Mouse (Mus musculus): ENCODE measurements around the gene Gm20605. TPM values are rescaled to one million over a fixed set of nuclear protein-coding genes. Genes with fewer than 3 reads are reported as not detected.
"Not testable (repeated sequence)": the region's sequence is repeated elsewhere in the genome, so short reads cannot be mapped to it uniquely, and the experiment has no call there.

The Gm20605 gene
- polyA plus RNA-seq, 1 experiment from 2014 or later: 8.7 TPM

GRCm38 (mm10) chr5:137610056-137610455 lies 18.9 kb upstream of the Gm20605 start:
- 0 out of 2 replicates have a peak, but pooled peaks cover 2% of the 10 kb centered on the region for H3K4me1 ChIP-seq (replicated peaks; ENCODE audit: control insufficient read depth, insufficient read depth, low read length)
- no peak for ATAC-seq
- WGBS: 80% methylated on average over 4 of the region's 4 CpGs
- H3K27ac ChIP-seq (ENCODE audit: low read length): no peak overlapping the region
- H3K9me3 ChIP-seq (ENCODE audit: control insufficient read depth, low read length): no peaks in the 10 kb centered on the region
- H3K27me3 ChIP-seq (replicated peaks; ENCODE audit: control insufficient read depth, insufficient read depth, low read length): no peaks in the 10 kb centered on the region; the same call in 1 of the 2 replicates
- no peaks in the 10 kb centered on the region for H3K36me3 ChIP-seq (ENCODE audit: control insufficient read depth, insufficient read depth)
- no peak overlapping the region for H3K9ac ChIP-seq (replicated peaks; ENCODE audit: low read depth, low read length)
- H3K4me2 ChIP-seq (ENCODE audit: low read length): no peak overlapping the region
- no peak overlapping the region for H3K4me3 ChIP-seq (replicated peaks; ENCODE audit: low read length)

- Histone ChIP-seq H3K27ac (ENCODE audit: low read length) (no peak overlapping the region), H3K36me3 (ENCODE audit: control insufficient read depth, insufficient read depth) (no peaks in the 10 kb centered on the region), H3K4me3 (replicated peaks; ENCODE audit: low read length) (no peak overlapping the region), H3K4me1 (replicated peaks; ENCODE audit: control insufficient read depth, insufficient read depth, low read length) (0 out of 2 replicates have a peak, but pooled peaks cover 2% of the 10 kb centered on the region), H3K9ac (replicated peaks; ENCODE audit: low read depth, low read length) (no peak overlapping the region), H3K27me3 (replicated peaks; ENCODE audit: control insufficient read depth, insufficient read depth, low read length) (no peaks in the 10 kb centered on the region; the same call in 1 of the 2 replicates), H3K9me3 (ENCODE audit: control insufficient read depth, low read length) (no peaks in the 10 kb centered on the region), H3K4me2 (ENCODE audit: low read length) (no peak overlapping the region)
- WGBS: 24% methylated on average over 11 of the region's 12 CpGs
- no peak for ATAC-seq
These were observed 18.3 kb upstream of the Gm20605 start for GRCm38 (mm10) chr5:137610548-137611244.

- no peak overlapping the region for H3K4me3 ChIP-seq (replicated peaks; ENCODE audit: low read length)
- no peak overlapping the region for H3K27ac ChIP-seq (ENCODE audit: low read length)
- H3K4me1 ChIP-seq (replicated peaks; ENCODE audit: control insufficient read depth, insufficient read depth, low read length): 0 out of 2 replicates have a peak, but pooled peaks cover 2% of the 10 kb centered on the region
- no peaks in the 10 kb centered on the region; the same call in 1 of the 2 replicates for H3K27me3 ChIP-seq (replicated peaks; ENCODE audit: control insufficient read depth, insufficient read depth, low read length)
- H3K9ac ChIP-seq (replicated peaks; ENCODE audit: low read depth, low read length): no peak overlapping the region
- 33% methylated on average over 6 of the region's 6 CpGs for WGBS
- H3K9me3 ChIP-seq (ENCODE audit: control insufficient read depth, low read length): no peaks in the 10 kb centered on the region
- no peak for ATAC-seq
- H3K4me2 ChIP-seq (ENCODE audit: low read length): no peak overlapping the region
- H3K36me3 ChIP-seq (ENCODE audit: control insufficient read depth, insufficient read depth): no peaks in the 10 kb centered on the region
These were observed 17.8 kb upstream of the Gm20605 start for GRCm38 (mm10) chr5:137611245-137611602.

- Histone ChIP-seq H3K4me2 (ENCODE audit: low read length) (no peak overlapping the region), H3K9me3 (ENCODE audit: control insufficient read depth, low read length) (no peaks in the 10 kb centered on the region), H3K9ac (replicated peaks; ENCODE audit: low read depth, low read length) (no peak overlapping the region), H3K27ac (ENCODE audit: low read length) (no peak overlapping the region), H3K4me3 (replicated peaks; ENCODE audit: low read length) (no peak overlapping the region), H3K4me1 (replicated peaks; ENCODE audit: control insufficient read depth, insufficient read depth, low read length) (no peaks in the 10 kb centered on the region), H3K27me3 (replicated peaks; ENCODE audit: control insufficient read depth, insufficient read depth, low read length) (no peaks in the 10 kb centered on the region), H3K36me3 (ENCODE audit: control insufficient read depth, insufficient read depth) (no peaks in the 10 kb centered on the region)
- 75% methylated on average over 5 of the region's 5 CpGs for WGBS
- no peak for ATAC-seq
These were observed 15.9 kb upstream of the Gm20605 start for GRCm38 (mm10) chr5:137613076-137613475.

- 71% methylated on average over 11 of the region's 11 CpGs for WGBS
- Histone ChIP-seq H3K27ac (ENCODE audit: low read length) (no peak within 1 kb of the TSS), H3K9ac (replicated peaks; ENCODE audit: low read depth, low read length) (no peak within 1 kb of the TSS)
These were observed 15.4 kb upstream of the Gm20605 start, which contains the start of gene Pcolce for GRCm38 (mm10) chr5:137613550-137613949. TSS of gene Pcolce (minus strand) at chr5:137613784.

GRCm38 (mm10) chr5:137614921-137615320 lies 14.1 kb upstream of the Gm20605 start:
- not testable (repeated sequence) for H3K36me3 ChIP-seq (ENCODE audit: control insufficient read depth, insufficient read depth); H3K27ac ChIP-seq (ENCODE audit: low read length); H3K4me3 ChIP-seq (replicated peaks; ENCODE audit: low read length); H3K9ac ChIP-seq (replicated peaks; ENCODE audit: low read depth, low read length); H3K27me3 ChIP-seq (replicated peaks; ENCODE audit: control insufficient read depth, insufficient read depth, low read length); H3K9me3 ChIP-seq (ENCODE audit: control insufficient read depth, low read length); H3K4me2 ChIP-seq (ENCODE audit: low read length); ATAC-seq; H3K4me1 ChIP-seq (replicated peaks; ENCODE audit: control insufficient read depth, insufficient read depth, low read length)
- 92% methylated on average over 2 of the region's 2 CpGs for WGBS

More at GRCm38 (mm10) chr5:137613550-137613949, 15.4 kb upstream of the Gm20605 start, which contains the start of gene Pcolce:
- Histone ChIP-seq H3K9me3 (ENCODE audit: control insufficient read depth, low read length) (no peaks in the 10 kb centered on the region), H3K4me1 (replicated peaks; ENCODE audit: control insufficient read depth, insufficient read depth, low read length) (no peaks in the 10 kb centered on the region), H3K36me3 (ENCODE audit: control insufficient read depth, insufficient read depth) (no peaks in the 10 kb centered on the region), H3K27me3 (replicated peaks; ENCODE audit: control insufficient read depth, insufficient read depth, low read length) (no peaks in the 10 kb centered on the region), H3K4me3 (replicated peaks; ENCODE audit: low read length) (no peak within 1 kb of the TSS), H3K4me2 (ENCODE audit: low read length) (no peak within 1 kb of the TSS)
- no peak for ATAC-seq

- ATAC-seq: no peak
These were observed 13.6 kb upstream of the Gm20605 start for GRCm38 (mm10) chr5:137615347-137615746.

GRCm38 (mm10) chr5:137623937-137624530 lies 4.9 kb upstream of the Gm20605 start:
- Histone ChIP-seq H3K4me2 (ENCODE audit: low read length) (no peak overlapping the region), H3K4me3 (replicated peaks; ENCODE audit: low read length) (no peak overlapping the region), H3K9me3 (ENCODE audit: control insufficient read depth, low read length) (no peaks in the 10 kb centered on the region), H3K27me3 (replicated peaks; ENCODE audit: control insufficient read depth, insufficient read depth, low read length) (no peaks in the 10 kb centered on the region), H3K27ac (ENCODE audit: low read length) (no peak overlapping the region), H3K9ac (replicated peaks; ENCODE audit: low read depth, low read length) (no peak overlapping the region), H3K4me1 (replicated peaks; ENCODE audit: control insufficient read depth, insufficient read depth, low read length) (peaks cover 5% of the 10 kb centered on the region), H3K36me3 (ENCODE audit: control insufficient read depth, insufficient read depth) (no peaks in the 10 kb centered on the region)
- no peak for ATAC-seq
- WGBS: 86% methylated on average over 11 of the region's 11 CpGs

More at GRCm38 (mm10) chr5:137615347-137615746, 13.6 kb upstream of the Gm20605 start:
- H3K9ac ChIP-seq (replicated peaks; ENCODE audit: low read depth, low read length): no peak overlapping the region
- H3K27ac ChIP-seq (ENCODE audit: low read length): no peak overlapping the region
- no peaks in the 10 kb centered on the region for H3K9me3 ChIP-seq (ENCODE audit: control insufficient read depth, low read length)
- H3K4me2 ChIP-seq (ENCODE audit: low read length): no peak overlapping the region
- 92% methylated on average over 7 of the region's 7 CpGs for WGBS
- H3K27me3 ChIP-seq (replicated peaks; ENCODE audit: control insufficient read depth, insufficient read depth, low read length): no peaks in the 10 kb centered on the region
- H3K36me3 ChIP-seq (ENCODE audit: control insufficient read depth, insufficient read depth): no peaks in the 10 kb centered on the region
- no peak overlapping the region for H3K4me3 ChIP-seq (replicated peaks; ENCODE audit: low read length)
- no peaks in the 10 kb centered on the region for H3K4me1 ChIP-seq (replicated peaks; ENCODE audit: control insufficient read depth, insufficient read depth, low read length)

GRCm38 (mm10) chr5:137627991-137628390 lies 984 bp upstream of the Gm20605 start:
- H3K9me3 ChIP-seq (ENCODE audit: control insufficient read depth, low read length): no peaks in the 10 kb centered on the region
- peak overlapping the region; percentile 79 for H3K9ac ChIP-seq (replicated peaks; ENCODE audit: low read depth, low read length)
- H3K4me1 ChIP-seq (replicated peaks; ENCODE audit: control insufficient read depth, insufficient read depth, low read length): peaks cover 26% of the 10 kb centered on the region
- no peak for ATAC-seq
- H3K4me3 ChIP-seq (replicated peaks; ENCODE audit: low read length): peak overlapping the region; percentile 77
- WGBS: 1% methylated on average over 9 of the region's 9 CpGs
- H3K27me3 ChIP-seq (replicated peaks; ENCODE audit: control insufficient read depth, insufficient read depth, low read length): no peaks in the 10 kb centered on the region
- peak overlapping the region; percentile 84 for H3K4me2 ChIP-seq (ENCODE audit: low read length)
- no peaks in the 10 kb centered on the region for H3K36me3 ChIP-seq (ENCODE audit: control insufficient read depth, insufficient read depth)
- peak overlapping the region; percentile 94 for H3K27ac ChIP-seq (ENCODE audit: low read length)

Measured in forebrain, embryonic 16.5 days (tissue).